Mouse (Mus musculus): ENCODE results near the gene Wfikkn2.
"Not testable (repeated sequence)": the region's sequence is repeated elsewhere in the genome, so short reads cannot be mapped to it uniquely, and the experiment has no call there.

Wfikkn2 gene

DNA sequence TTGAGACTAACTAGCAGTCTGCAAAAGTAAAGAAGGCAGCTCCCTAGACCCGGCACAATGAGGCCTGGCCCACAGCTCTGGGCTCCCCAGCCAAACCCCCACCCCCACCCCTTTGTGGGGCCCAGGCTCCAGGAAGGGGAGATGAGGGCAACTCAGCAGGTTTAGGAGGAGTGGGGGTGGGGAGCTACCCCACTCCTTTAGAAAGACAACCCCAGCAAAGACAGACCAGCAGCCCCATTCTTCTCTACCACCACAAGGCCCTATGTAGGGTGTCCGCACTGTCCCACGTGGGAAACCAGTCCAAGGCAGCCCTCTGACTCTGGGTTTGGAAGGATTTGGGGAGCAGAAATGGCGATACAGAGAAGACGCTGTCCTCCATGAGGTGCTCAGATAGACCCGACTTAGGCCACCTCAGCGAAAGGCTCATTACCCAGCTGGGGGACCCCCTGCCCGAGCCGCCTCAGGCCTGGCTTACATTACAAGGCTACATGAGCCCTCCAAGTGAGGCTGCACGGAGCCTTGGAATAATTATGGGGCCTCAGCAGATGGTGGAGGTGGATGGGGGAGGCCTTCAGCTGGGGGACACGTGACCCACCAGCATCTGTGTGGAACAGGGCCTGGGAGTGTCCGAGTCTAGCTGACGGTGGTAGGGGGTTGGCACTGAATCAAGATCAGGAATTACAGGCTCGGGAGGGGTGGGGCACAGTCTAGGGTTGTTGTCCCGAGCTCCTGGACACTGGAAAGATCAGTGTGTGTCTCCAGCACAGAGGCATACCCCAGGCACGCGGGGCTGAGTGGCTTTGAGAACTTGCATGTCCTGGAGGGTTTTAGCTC lies at the start of gene Wfikkn2:
Gene Wfikkn2 (minus strand): TSS at position 51 of the 834 bp plus-strand sequence.
- DNase-seq = peak; percentile 90 to 91

DNA sequence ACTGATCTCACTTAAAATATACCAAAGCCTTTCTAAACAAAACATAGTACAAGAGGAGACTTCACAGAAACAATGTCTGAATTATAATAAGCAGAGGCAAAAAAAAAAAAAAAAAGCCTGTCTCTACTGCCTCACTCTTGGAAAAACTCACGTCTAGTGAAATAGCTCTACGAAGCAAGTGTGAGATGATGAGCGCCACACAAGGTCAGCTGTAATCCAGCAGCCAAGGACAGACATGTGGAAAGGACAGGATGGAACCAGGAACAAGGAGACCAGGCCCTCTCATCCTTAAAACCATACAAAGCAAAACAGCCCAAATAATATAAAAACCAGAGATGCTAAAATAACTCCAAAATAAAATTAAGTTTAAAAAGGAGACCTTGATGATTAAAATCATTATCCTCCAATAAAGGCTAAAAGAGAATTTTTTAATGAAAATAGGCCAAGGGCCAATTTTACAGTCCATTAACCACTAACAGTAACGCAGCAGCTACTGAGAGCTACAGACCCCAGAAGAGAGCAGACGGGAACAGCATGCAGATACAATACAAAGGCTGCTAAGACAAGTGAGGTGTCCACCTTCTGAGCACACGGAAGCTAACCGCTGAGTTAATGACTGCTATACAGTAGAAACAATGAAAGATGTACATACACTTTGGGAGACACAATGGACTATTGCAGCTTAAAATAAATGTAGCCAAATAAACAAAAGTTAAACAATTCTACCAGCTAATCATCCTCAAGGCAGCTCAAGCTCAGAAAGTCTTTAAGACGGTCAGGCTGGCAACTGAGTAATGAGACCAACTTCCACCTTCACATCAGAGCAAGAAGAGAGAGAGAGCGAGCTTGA lies 49.4 kb upstream of the Wfikkn2 start:
- DNase-seq = no peak

DNA sequence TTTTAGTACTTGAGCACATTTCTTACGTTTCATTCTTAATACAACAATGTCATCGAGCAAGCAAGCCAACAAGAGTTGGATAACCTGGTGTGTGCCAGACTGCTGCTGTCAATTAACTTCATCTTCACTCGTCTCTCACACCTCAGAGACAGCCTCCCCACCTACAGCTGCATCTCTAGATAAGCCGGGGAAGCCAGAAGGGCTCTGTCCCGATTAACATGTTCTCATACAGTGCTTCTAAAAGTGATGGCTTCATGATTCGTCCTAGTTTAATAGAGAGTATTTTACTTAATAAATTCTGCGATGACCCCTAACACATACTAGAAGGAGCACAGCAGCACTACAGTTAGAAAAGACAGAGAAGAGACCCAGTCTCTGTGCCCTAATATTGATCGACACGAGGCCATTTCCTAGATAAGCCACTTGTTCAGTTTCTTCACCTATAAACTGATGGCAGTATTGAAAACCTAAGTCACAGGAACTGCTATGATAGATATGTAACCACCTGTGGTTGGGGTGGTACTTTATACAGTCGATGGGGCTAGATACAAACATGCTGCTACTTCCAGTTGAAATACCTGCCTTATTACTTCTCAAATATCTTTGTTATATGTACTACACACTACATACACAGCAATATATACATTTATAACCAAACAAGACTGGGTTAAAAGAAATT lies 44.4 kb upstream of the Wfikkn2 start:
- no peak for DNase-seq

DNA sequence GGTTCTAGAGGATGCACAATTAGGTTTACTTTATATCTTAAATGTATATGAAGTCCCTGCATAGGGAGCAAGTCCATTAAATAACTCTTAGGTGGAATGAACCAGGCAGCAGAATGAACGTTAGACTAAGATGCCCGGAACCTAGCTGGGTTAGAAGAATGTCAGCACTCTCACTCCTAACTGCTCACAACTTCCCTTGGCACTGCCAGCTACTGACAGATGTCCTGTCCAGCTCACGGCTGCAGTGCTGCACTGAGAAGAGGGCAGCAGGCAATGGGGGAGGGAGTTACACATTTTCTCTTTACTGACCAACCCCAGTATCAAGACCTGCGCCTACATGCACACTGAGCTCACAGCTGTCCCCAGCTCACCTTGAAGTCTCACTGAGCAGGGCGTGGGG lies 41.3 kb upstream of the Wfikkn2 start:
- no peak for DNase-seq

DNA sequence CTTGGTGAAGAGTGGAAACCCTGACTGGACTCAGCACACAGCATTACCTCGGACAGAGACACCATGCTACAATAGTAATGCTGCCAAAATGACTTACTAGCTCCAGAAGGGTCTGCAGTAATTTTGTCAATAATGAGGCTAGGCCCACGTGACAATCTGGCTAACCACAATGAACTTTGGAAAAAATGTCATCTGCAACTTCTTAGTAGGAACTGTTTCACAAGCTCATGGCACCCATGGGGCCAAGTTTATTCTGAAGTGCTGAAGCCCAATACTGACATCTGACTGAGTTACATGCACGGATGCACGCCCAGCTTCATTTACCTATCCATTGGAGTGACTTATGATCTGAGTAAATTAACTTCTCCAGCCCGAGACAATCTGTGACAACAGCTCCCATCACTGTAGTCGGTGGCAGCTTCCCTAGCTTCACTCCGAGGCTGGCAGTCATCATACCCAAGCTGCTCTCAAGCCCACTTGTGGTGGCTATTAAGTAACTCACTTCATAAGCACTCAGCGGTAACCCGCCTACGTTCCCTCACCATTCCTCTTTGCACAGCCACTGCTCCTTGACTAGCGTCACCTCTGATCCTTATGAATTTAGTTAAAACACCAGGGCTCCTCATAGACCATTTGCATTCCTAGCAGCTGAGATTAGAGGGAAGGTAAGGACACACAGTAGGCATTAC lies 40.2 kb upstream of the Wfikkn2 start:
- DNase-seq = no peak

DNA sequence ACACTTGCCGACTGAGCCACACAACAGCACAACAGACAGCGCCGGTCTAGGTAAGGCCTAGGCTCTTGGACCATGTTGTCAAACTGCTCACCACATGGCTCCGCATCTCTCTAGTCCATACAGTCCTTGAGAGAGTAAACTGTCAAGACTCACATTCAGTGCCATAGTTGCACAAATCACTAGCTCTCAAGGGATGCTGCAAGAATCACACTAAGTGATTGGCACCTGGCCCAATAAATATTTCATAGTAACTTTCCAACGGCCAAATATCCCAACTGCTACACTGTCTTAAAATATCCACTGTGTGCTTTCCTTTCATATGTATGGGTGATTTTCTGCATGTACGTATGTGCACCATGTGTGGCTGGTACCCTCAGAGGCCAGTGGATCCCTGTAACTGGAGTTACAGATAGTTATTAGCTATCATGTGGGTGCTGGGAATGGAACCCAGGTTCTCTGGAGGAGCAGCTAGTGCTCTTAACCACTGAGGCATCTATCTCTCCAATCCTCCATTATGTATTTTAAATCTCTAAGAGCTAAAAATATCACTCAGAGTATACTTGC lies 37.8 kb upstream of the Wfikkn2 start:
- no peak for DNase-seq

DNA sequence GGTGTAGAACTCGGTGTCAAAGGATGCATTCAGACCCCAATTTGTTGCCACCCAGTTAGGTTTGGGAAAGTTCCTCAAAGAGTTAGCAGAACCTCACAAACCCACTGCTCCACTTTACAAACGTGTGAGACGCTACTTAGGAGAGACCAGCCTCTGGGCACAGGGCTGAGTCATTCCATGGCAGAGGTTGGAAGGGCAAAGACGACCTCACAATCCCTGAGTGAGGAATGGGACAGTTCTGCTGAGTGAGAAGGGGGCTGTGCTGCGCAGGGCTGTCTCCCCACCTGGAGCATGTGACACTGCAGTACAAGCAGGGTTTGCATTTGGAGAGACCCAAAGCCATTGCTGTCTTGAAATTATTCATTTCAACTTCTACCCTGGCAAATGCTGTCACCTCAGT lies 36.5 kb upstream of the Wfikkn2 start:
- no peak for DNase-seq

DNA sequence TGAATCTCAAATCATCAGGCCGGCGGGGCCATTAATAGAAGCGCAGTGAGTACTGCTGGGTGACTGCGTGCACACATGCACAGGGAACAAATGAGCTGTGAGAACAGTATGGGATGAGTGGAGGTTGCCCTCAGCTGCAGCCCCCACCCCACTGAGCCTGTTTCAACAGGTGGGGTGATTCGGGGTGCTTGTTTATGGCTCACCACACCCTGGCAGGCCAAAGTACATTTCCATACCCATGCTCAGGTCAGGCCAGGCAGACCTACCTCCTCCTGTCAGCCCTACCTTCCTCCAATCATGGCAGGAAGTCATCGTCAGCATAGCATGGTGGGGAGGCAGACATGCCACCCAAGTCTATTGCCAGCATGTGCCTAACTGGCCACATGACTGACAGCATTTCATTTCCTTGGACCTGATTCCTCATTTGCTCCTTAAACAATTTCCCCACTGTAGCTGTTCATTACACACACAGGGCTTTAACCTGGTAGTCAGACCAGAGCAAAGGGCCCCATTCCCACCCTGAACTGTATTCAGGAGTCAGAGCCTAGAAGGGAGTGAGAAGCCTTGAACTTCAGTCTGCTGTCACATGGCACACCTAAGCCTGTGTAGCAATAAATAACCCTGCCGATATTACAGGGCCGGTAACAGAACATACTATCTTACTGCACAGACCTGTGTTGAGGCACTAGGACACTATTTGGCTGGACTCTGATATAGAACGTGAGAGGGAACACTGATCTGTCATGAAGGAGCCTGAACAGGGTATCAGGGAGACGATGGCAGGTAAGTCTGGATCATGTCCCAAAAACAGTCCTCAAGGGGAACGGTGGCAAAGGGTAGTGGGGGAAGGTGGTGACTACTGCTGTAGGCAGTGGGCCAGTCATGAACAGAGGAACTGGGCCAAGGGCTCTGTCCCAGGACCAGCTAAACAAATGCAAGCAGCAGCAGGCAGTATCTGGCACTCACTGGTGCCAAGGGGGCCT lies 35.7 kb upstream of the Wfikkn2 start, which contains the start of gene Gm21885:
Gene Gm21885 (plus strand): TSS at position 675 of the 983 bp plus-strand sequence.
- peak; percentile 63 to 71 for DNase-seq

DNA sequence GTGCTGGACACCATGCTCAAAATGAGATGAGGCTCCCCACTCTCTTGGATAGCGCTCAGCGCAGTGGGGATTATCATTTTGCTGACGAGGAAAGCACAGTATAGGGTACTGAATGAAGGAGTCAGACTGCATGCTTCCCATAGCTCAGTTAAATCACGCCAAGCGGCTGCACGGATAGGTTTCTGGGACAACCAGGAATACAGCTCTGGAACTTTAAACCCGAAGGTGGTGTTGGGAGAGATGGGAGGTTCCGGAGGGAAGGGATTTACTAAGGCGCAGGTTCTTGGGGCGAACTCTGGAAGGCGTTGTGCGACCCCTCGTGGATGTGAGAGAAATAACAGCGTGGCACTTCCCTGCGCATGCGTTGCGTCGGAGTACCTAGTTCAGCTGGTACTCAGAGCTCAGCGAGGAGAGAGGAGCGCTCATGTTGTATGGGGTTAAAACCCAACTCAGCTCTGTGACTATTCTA lies 31.1 kb upstream of the Wfikkn2 start:
- DNase-seq = peak; percentile 93 to 94

DNA sequence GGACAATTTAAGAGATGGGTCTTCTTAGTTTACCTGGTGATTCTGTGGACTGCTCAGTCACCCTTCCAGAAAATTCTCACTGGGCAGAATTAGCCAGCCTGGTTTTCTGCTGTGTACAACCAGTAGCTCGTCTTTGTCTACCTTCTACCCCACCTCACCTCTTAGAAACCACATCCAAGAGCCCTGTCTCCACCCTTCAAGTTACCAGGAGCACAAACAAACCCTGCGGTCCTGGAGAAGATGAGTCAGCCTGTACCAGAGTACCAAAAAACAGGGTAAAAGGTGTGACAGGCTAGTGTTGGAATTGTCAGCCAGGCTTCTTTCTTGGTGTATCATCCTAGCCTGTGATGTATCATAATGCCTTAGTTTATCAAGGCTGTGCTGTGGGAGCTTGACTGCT lies 29.9 kb upstream of the Wfikkn2 start:
- DNase-seq = no peak

DNA sequence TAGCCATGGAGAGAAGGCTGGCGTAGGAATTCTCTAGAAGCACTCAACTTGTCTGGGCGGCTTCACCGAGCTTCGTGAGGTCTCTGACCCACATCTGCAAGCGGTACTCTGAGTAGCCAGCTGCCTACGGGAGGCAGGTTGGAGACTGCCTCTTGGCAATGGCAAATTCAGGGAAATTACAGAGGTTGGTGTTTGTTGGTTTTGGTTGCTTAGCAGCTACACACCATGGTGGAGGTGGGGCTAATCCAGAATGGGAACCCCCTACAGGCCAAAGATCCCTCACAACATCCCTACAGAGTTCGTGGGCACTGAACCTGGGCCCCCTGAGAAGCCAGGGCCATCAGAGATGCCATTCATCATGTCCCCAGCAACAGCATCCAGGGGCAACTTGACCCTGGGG lies 29.4 kb upstream of the Wfikkn2 start:
- no peak for DNase-seq

DNA sequence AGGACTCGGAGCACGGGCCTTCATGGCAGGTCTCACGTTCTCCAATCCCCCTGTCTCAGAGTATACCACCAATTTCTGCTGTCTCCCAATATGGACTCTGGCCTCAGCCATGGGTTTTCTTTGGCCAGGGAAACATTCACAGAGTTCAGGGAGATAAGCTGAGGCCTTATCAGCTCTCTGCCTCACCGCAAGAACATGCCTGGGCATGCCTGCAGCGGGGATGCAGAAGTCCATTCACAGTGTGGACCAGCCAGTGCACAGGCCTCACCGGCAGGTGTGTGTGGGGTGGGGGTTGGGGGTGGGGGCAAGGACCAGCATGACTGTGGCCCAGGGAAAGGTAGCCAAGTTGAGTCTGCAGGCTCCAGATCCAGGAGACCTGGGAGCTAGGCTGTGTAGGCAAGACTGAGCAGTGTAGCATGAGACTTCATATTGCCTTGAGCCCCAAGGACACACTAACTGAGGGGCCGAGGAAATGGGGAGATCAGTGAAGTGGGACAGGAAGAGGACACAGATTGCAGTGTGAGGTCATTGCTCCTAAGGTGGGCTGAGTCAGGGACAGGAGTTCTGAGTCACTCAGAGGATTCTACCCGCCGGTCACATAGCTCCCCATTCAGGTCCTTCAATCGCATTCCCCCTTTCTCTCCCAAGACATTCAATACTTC lies 28.5 kb upstream of the Wfikkn2 start:
- no peak for DNase-seq

DNA sequence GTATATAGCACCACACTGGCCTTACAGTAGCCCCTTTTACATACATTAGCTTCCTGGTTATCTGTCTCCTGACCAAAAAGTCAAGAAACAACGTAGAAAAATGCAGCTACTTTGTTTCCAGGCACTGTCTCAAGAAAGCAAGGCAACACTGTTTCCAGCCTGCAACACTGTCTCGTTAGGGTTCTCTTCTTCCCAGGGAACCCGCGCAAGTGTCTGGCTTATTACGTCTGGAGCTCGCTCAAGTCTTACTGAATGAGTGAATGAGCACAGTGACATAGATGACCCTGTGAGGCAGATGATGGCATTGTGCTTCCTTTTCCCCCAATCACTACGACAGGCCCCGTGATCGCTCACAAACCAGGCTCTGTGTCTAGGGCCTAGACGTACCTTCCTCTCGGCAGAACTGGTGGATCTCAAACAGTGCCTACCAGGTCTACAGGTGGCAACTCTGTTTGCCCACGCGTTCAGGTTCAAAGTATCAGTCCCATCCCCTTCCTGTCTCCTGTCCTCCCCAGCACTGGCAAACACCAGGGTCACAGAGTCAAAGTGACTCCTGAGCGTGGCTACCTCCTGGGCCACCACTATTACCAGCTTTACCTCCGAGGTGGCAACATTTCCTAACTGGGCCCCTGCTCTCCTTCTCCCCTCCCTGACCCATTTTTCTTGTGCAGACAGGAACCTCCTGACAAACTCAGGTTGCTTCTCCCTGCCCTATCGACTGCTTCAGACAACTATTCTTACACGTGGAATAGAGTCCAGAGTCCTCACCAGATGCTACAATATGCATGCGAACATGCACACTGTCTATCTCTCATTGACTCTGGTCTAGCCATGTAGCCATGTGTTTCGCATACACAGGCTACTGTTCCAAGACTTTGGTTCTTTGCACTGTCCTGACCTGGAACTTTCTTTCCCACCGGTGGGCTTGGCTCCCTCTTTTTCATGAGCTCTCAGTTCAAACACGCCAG lies 27.4 kb upstream of the Wfikkn2 start:
- DNase-seq = no peak

DNA sequence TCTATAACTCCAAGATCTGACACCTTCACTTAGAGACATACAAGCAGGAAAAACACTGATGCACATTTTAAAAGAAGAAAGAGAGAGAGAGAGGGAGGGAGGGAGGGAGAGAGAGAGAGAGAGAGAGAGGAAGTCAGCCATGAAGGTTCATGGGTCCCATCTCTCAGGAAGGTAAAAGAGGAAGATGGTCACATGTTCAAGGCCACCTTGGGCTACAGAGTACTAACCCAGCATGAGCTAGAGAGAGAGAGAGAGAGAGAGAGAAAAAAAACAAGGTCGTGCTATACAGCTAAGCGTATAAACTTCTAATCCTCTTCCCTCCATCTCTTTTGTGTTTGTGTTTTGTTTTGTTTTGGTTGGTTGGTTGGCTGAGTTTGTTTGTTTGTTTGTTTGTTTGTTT lies 25.2 kb upstream of the Wfikkn2 start:
- no peak for DNase-seq

DNA sequence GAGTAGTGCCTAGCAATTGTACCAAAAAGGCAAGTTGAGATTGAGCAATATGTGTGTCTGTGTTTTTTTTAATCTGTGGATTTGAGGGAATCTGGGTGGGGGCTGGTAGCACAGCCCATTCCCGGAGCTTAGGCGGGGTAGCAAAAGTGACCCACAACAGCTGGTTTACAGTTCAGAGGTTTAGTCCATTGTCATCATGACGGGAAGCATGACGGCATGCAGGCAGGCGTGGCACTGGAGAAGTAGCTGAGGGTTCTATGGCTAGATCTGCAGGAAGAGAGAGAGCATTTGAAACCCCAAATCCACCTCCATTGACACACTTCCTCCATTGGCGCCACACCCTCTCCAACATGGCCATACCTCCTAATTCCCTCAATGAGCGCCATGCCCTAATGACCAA lies 24.1 kb upstream of the Wfikkn2 start:
- DNase-seq = no peak

DNA sequence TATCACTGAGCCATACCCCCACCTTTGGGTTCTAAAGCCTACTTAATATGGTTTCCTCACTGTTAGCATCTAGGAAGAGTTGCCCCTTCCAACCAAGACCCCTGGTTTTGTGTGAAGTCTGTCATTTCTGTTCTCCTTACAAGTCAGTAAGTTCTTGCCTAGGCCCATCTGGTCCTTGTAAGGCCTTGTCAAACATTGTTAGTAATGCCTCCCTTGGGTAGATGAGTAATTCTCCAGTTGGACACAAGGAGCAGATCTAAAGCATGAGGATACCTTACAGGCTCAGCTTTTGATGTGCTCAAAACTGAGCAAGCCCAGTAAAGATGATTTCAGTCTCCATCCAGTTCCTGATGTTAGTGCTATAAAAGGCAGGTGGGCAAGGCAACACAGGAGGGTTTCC lies 23.0 kb upstream of the Wfikkn2 start:
- DNase-seq = no peak

DNA sequence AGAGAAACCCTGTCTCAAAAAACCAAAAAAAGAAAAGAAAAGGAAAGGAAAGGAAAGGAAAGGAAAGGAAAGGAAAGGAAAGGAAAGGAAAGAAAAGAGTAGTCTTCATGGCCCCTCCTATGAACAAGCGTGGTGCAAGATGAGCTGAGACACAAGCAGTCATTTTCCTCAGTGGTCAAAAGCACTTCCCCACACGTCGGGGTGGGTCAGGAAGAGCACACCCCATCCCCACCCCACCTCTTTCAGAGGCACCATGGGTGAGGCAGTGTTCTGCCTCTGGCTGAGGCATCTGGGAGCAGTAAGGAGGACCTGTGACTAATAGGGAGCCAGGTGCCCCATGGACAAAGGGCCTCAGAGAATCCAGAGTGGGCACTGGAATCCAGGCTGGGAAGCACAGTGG lies 20.4 kb upstream of the Wfikkn2 start:
- not testable (repeated sequence) for DNase-seq

DNA sequence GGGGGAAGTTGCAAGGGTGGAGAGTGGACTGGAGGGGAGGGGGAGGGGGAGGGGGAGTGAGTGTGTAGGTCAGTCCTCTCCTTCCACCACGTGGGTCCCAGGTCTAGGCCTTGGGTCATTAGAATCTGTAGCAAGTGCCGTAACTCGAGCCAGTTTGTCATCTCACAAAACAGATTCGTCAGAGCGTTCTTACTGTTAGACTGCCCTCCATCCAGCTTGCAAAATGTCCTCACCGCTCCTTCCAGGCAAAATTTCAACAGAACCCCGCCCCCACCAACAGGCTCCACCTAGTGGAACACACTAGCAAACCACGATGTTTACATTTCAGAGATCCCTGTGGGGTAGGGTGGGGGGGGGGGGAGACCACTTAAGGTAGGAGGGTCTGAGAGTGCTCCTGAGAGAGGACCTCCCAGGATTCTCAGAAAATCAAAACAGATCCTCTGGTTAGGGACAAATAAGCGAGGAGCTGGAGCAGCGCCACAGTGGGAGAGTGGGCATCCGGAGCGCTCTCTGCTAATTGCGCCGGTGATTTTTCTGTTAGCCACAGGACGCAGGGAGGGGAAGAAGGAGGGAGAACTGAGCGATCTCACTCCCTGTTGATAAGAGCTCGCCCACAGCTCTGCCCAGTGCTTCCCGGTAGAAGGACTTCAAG lies 19.5 kb upstream of the Wfikkn2 start:
- peak; percentile 86 to 92 for DNase-seq

Data from cerebellum, postnatal 10 days (tissue).